In genomic region chr13:54471967-54472366, GRCm38 (mm10) we compare ENCODE assay signal across 19 mouse cellular contexts.
"Had no signal": no experiment of that assay in that cellular context is flagged by ENCODE, and none has a peak within 500 bp of the region (broad histone marks: within the 10 kb centered on the region; RNA-seq: fewer than 3 reads in every experiment).

No protein-coding gene starts in this region.

- H3K4me3 ChIP-seq: lung, embryonic 15.5 days; megakaryocyte, embryonic 14.5 days; midbrain, embryonic 10.5 days; midbrain, embryonic 13.5 days; myocyte; neural tube, embryonic 13.5 days; stomach, embryonic 15.5 days had no signal

- H3K27ac ChIP-seq: kidney, postnatal 0 days; liver, embryonic 14.5 days; lung, embryonic 15.5 days; midbrain, embryonic 10.5 days; midbrain, embryonic 13.5 days; neural tube, embryonic 13.5 days; stomach, embryonic 15.5 days had no signal

- H3K27me3 ChIP-seq: lung, embryonic 15.5 days; stomach, embryonic 15.5 days had no signal

- H3K9me3 ChIP-seq: lung, embryonic 15.5 days; midbrain, embryonic 13.5 days; neural tube, embryonic 13.5 days; stomach, embryonic 15.5 days had no signal

- H3K9ac ChIP-seq: liver, embryonic 14.5 days; lung, embryonic 15.5 days; midbrain, embryonic 13.5 days; neural tube, embryonic 13.5 days; stomach, embryonic 15.5 days had no signal

- H3K4me2 ChIP-seq: lung, embryonic 15.5 days; midbrain, embryonic 13.5 days; neural tube, embryonic 13.5 days; stomach, embryonic 15.5 days had no signal

- ATAC-seq: midbrain, embryonic 13.5 days; midbrain, embryonic 16.5 days had no signal

- DNase-seq: kidney, adult 2 months; kidney, postnatal 36 days; lung, adult 18-20 months; lung, postnatal 10 days; lung, postnatal 36 days; retina, postnatal 1 day; right cerebral cortex, postnatal 25 days; spleen, adult 18-20 months; thymus, postnatal 36 days had no signal
